Mouse (Mus musculus) right cerebral cortex, postnatal 10 days (tissue): ENCODE data around the gene Tex35.

ENCODE experiments used
- DNase-seq, 2 experiments: peaks; one replicate each; pipeline ENCODE4 v3.0.0; 2021; ENCODE audit warnings: low spot score in 2 of 2

Gene Tex35

DNA sequence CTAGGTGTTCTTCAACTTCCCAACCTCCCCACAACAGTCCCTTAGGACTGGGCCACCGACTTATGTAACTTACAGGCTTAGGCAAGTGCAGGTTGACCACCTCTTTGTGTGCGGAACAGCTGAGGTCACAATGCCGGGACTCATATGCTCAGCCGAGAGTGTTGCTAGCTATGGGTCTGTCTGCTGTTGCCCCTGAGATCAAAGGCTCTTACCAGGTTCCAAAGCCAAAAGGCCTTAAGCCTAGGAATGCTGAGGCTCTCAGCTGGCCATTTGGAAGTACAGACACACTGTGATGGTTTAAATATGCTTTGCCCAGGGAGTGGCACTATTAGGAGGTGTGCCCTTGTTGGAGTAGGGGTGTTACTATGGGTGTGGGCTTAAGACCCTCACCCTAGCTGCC lies at the start of gene Tex35:
Gene Tex35, minus strand, starts transcription at position 101 of the 400 bp plus-strand sequence.
- DNase-seq = no peak

DNA sequence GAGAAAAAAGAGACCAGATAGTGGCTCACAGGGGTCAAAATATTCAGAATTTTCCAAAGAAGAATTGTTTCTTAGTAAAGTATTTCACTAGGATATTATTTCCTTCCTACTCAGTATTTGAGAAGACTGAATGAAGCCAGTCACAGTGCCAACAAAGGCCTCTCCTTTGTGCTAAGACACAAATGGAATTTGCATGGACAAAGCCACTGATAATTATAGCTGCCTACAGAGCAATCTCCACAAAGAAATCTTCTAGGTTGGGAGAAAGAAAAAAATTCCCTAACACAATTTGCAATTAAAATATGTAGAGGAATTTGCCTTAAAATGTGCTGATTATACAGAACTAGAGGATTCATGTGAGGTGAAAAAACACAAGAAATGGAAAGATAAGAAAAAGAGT lies 45.3 kb upstream of the Tex35 start:
- DNase-seq = no peak

DNA sequence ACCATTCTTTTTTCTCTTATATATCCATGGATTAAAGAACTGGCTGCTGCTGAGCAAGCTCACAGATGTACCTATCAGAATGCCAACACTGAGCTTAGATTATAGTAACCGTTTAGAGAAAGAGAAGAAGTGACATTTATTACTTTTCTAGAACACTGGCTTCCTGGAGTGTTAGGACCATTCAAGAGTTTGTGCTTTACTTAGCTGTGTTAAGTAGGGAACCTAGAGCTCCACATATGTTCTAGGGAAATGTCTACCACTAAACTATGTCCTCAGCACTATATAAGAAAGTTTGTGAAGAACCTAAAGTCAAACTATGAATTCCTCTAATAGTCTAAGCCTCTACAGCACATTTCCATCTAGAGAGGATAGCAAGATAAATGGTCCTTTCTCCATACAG lies 41.6 kb upstream of the Tex35 start:
- no peak for DNase-seq

DNA sequence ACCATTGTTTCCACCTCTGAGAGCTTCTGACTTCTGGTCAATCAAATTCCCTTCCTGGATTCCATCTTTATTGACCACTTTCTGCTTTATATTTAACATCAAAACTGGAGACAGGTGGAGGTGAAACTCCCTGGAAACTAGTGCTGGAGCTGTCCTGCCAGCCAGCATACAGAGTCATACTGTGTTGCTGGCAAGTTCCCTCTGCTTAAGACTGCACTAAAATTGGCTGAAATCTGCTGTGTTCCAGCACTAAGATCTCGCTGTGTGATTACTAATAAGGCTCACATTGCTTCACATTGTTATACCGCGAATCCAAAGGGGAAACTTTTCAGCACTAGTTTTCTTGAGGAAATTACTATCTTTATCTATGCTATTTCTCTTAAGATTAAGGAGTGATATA lies 36.1 kb upstream of the Tex35 start:
- no peak for DNase-seq

DNA sequence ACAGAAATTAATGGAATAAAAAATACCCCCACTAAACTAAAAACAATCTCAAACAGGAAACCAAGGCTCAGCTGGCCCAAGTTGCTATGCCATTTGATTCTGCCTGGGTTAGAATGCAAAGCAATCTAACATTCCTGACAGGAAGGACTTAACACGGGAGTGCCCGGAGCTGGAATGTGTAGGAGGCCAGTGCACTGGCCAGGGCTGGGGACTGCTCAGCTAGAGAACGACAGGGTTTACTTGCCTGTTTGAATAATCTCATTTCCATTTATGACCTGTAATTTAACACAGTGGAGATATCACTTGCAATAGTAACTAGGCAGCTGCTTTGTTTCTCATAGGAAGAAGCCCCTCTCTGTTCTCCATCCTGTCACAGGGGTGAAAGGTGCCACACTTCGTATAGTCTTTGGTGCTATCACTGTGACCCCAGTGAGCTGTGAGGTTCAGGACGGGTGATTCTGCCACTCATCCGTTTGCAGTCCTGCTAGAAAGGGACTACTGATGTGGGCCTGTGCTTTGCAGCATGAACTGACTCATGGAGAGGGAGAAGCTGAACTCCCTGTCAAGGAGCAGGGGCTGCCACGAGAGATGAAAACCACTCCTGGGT lies 34.9 kb upstream of the Tex35 start:
- DNase-seq = no peak

DNA sequence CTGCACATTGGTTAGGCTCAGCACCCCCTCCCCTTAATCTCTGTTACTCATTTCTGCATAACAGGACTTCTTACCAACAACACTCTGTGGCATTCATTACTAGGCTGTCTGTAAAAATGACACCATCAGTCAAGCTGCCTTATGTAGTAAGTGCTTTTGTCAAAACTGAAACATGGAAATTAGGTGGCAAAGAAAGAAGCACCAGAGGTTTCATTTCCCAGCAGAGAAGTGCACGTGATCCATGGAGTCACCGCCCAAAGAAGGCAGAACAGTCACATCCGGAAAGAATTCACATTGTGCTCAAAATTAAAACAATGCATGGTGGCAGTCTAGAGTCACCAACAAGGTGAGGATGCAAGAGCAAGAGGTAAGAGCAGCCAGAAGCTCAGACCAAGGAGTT lies 32.5 kb upstream of the Tex35 start:
- no peak for DNase-seq

DNA sequence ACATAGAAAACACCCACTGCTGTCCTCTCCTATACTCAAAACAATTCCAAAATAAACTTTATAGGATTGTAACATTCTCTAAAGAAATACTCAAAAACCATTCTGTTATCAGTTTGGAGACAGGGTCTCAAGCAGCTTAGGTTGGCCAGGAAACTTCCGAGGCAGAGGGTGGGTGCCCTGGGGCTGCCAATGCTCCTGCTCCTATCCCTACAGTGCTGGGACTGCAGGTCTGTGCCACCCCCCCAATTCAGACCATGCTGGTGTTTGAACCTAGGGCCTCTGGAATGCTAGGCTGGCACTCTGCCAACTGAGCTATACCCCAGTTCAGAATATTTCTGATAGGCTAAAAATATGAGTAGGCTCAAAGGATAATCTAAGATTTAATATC lies 29.4 kb upstream of the Tex35 start:
- no peak for DNase-seq

DNA sequence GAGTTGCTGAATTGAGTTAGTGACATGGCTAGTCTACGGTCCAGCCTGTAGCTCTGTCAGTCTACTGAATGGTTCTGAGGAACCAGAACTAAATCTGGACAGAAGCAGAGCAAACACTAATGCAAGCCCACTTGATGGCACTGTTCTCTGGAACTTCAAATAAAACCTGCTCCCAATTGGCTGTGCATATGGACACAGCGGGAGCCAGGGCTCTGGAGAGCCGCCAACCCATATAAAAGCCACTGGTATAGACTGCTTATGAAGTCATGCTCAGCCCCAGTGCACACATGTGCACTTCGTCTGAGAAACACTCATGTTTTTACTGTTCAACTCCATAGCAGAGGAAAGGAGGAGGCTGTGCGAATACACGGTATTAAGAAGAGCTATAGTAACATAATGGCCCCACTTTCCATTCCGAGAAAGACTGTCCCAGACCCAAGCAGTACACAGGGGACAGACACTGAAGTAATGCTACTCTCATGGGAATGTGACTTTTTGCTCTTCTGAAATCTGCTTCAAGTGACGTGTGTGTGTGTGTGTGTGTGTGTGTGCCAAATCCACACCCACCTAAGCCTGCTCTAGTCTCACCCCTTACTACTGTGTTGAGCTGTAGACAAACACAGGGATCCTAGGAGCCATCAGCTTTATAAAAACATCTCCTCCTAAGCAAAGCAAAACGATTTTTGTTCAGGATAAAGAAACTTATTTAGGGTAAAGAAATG lies 28.8 kb upstream of the Tex35 start:
- DNase-seq = peak; percentile 57 to 65

DNA sequence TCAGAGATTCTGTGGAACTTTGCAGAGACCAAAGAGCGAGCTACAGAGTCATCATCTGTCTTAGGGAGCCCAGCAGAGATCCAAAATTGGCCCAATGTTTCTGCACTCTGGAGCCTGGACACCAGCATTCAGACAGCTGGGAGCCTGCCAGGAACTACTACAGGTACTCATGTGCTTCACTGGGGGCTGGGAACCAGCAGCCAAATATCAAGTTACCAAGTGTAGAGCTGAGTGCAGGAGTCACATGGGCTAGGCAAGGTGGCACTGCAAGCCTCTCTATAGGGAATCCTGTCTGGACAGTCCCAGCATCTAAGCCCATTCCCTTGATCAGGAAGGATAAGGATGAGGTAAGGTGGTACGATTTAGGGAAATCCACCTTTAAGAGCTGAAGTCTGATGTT lies 19.7 kb upstream of the Tex35 start:
- DNase-seq = no peak

DNA sequence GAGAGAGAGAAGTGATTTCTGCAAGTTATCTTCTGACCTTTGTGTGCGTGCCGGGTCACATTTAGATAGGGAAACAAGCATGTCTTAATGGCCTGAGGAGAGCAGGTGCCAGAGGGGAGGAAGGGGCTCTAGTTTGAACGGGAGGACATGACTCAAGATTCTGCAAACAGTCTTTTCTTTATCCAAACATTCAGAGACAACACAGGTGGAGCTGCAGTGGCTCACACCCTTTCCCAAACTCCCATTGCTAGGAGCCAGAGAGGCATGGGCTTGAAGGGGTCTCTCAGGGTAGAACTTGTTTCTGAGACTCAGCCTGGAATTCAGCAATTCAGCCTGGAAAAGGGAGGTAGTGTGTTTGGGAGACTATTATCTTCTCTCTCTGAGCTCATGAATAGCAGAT lies 15.4 kb upstream of the Tex35 start:
- DNase-seq = no peak

DNA sequence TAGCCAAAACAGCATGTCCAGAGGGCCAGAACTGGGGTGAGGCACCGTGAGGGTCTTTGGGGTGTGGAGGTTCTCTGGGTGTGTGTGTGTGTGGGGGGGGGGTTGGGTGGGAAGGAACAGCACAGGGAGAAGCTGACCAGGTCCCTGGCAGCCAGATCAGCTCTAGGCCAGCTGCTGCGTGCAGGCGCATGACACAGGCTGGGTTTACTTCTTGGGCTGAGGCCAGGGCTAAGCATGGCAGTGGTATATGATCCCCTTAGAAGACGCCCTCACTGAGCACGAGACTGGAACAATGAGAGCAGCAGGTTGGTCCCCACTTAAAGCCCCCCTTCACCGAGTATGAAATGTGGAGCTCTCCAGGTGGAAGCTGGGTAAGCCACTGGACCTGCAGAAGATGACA lies 10.7 kb upstream of the Tex35 start:
- no peak for DNase-seq

DNA sequence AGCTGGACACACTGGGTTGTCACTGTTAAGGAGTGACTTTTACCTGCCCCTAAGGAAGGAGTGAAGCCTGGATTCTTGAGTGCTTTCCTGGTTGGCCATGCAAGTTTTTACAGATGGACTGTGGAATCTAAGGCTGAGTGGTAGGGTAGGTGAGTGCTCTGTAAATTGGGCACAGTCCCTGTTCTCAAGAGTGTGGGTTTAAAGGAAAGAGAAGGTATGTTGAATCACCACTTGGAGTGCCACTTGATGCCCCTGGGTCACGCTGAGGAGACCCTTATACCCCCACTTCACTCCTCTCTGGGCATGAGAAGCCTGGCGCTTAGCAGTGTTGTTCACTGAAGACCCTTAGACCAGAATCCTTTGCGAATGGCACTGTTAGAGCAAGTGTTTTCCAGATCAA lies 9.0 kb upstream of the Tex35 start:
- DNase-seq = no peak

DNA sequence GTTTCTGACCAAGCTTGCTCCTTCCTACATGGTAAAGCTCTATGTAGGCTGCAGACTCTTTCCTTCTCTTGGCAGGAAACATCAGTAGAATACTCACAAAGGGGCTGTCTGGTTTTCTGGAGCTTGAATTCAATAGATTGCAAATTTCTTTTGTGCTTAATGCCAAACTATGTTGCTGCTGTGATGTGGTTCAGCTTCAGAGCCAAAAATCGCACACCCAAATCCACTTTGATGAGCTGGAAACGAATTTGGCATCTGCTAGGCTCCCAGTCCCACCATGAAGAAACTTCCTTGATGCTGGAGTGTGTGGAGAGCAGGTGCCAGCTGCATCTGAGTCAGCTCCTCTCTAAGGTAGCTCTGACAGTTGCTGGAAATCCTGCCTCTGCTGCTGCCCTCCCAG lies 6.0 kb upstream of the Tex35 start:
- DNase-seq = peak; percentile 32 to 54

DNA sequence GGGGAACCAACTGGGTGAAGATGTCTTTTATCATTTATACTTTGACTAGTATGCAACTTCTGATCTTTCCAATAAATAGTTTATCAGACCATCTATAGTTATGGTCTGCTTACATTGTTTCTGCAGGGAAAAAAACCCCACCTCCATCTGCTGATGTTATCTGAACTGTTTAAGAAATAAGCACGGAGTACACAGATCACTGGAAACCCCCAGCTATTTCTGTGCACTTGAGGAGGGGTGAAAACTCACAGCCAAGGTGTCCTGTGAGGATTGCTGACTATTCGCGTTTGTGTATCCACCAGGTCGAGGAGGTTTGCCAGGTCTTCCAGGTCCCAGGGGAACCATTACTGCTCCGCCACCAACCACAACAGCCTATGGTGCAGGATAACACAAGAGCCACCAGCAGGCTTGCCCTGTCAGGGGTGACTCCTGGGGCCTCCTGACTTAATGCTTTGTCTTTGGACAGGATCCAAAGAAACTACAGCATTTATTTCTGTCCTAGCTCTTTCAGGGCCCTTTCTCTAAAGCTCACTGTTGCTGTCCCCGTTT lies 1.9 kb upstream of the Tex35 start:
- DNase-seq = no peak

DNA sequence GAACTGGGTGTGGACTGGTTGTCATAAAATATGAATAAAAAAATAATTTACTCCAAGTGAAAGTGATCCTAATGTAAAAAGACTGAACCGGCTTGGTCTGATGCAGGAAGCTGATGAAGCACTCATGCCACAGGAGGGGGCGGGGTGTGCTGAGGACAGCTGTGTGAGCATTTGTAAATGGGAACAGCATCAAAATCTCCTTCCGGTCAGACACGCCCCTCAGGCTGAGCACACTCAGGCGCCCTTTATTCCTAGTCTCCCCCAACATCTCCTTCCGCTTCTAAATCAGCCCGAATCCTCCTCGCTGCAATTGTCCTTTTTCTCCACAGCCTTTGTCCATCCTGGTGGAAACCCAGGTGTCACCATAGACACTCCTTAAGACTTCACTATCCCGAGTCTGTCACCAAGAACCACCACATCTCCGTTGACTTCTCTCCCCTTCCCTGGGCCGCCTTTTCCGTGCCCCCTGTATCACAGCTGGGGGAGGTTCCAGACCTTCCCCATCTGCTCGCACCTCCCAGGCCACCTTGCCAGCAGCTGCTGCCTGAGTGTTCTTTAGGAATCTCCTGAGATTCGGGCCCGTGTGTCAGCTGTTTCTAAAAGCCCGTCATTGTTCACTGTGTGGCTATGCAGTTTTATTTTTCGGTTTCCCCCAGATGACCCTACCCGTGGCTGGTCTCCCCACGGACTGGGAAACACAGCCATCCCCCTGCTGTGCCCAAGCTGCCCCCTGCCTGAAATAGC lies 7.2 kb downstream of the Tex35 start:
- DNase-seq = peak; percentile 53 to 55

DNA sequence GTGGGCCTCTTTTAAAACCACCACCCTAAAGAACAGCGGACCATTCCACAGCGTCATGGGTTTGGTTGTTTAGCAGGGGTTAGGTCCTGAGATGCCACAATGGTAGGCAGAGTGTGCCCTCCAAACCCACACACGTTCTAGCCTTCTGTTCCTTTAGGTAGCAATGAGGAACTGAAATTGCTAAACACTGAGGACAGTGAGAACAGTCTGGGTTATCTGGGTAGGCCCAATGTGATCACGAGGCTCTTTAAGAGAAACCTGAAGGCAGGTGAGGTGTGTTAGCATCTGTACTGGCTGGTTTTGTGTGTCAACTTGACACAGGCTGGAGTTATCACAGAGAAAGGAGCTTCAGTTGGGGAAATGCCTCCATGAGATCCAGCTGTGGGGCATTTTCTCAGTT lies 12.9 kb downstream of the Tex35 start:
- no peak for DNase-seq

DNA sequence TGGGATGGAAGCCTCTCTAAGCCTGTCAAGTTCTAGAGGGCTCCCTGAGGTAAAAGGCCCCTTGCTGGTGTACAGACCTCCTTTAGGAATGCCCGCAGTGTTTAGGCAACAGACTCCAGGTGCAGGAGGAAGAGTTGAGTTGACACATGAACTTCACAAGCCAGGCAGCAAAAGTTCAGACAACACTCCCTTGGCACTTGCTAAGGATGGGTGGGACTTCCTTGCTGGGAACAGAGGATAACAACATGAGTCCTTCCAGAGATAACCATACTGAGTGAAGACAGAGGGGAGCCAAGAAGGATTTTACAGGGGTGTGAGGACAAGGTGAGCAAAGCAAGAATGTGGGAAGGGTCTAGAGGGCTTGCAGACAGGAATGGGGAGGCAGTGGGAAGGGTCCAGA lies 15.9 kb downstream of the Tex35 start:
- DNase-seq = no peak

DNA sequence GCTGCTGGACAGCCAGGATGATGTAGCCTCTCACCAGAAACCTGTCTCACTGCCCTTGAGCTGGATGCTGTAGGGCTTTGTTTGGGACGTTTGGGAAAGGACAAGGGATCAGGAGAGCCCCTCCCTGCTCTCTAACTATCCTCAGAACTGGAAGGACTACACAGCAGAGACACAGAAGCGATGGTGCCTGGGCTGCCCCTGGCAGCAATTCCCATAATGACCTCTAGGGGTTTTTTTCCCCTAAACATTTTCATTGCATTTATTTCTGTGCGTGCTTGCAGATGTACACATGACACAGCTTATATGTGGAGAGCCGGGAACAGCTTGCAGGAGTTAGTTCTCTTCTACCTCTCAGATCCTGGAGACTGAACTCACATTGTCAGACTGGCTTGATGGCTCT lies 16.3 kb downstream of the Tex35 start:
- no peak for DNase-seq

DNA sequence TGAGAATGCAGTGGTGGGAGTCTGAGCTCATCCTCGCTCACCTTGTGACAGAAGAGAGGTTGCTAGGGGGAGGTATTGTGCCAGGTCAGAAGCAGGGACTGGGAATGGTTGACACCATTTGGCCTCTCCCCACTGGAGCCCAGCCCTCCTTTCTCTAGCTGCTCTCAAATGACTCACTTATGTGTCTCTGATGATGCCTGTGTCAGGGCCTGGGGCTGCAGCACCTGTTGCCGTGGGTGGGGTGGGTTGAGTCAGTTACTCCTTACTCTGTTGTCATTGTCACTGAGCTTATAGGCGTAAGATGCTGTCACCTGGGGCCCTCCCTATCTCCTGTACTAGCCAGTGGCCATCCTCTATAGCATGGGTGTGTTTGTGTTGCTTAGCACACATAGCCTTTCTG lies 17.6 kb downstream of the Tex35 start:
- no peak for DNase-seq

DNA sequence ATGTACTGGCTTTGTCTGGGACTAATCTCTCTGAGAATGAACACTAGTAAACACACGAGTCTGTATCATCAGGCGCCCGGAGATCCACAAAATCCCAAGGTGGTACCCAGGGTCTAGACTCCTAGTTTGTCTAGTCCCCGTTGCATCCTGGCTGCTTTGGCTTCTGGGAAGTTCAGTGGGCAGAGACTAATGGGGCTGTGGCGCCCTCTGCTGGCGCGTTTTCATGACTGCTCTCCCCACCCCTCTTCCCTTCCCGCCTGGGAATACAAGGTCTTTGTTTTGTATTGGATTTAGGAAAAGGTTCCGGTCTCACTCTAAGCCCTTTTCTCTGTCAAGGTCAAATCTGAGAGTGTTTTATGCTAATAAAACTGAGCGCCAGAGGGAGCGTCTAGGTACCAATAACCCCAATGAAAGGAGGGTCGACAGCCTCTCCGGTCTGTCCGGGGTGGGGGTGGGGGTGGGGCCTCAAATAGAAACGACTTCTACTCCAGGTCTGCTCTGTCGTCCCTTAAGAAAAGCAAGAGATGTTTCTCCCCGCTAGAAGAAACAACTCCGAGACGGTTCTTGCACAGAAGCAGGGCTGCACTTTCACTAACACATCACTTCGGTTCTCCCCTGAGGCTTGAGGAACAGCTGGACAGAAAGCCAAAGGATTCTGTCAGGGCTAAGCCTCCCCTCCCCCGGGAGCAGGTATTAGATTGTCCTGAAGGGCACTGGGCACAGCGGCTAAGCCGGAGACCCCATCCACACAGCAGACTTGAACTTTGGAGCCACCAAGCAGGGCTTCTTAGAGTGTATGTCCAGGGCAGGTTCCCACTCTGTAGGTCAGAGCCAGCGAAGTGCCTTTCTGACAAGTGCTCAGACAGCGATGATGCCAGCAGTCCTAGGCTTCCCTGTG lies 22.1 kb downstream of the Tex35 start:
- peak; percentile 66 to 69 for DNase-seq

DNA sequence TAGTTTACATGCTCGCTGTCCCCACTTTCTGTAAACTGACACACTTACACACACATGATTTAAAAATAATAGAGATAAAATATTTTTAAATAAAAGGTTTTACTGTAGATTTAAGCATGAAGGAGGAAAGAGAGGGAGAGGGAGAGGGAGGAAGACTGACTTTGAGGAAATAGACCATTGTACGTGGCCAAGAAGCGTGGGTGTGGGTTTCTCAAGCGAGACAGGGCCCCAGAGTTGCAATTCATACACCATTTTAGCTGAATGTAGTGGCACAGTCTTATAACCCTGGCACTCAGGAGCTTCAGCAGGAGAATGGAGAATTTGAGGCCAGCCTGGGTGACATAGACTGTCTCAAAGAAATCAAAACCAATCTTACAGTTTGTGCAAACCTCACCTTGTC lies 25.5 kb downstream of the Tex35 start:
- no peak for DNase-seq

DNA sequence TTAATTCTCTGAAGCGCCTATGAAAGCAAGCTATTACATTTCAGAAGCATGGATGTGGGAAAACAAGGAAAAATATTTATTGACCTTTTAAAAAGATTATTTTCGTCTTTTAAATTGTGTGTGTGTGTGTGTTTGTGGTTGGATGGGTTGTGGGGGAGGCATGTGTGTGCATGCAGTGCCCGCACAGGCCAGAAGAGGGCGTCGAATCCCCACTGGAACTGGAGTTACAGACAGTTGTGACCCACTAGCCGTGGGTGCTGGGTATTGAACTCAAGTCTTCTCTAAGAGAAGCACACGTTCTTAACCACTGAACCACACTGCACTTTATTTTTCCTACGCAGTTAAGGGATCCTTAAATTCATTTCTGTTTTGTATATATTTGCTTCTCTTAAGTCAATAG lies 26.5 kb downstream of the Tex35 start:
- DNase-seq = no peak
